Mouse (Mus musculus) midbrain, embryonic 16.5 days (tissue): ENCODE results near the gene Klf11. TPM values are rescaled to one million over a fixed set of nuclear protein-coding genes. Genes with fewer than 3 reads are reported as not detected.
"Not testable (repeated sequence)": the region's sequence is repeated elsewhere in the genome, so short reads cannot be mapped to it uniquely, and the experiment has no call there.

Source experiments
- ATAC-seq: fragments of 200-750 bp; cut with Nextera tagmentation; 2 replicates; pipeline ENCODE4 v1.8.0; 2017; ENCODE audit warnings: moderate TSS enrichment
- H3K27ac ChIP-seq: fragments of 300-500 bp; sonication (generic); 2 replicates; pipeline ENCODE4 v1.5.1; 2014; ENCODE audit warnings: mild to moderate bottlenecking, low read length, mixed read lengths
- H3K27me3 ChIP-seq: fragments of 300-500 bp; sonication (generic); 2 replicates; pipeline ENCODE4 v1.6.1; 2014; ENCODE audit warnings: low read depth, low read length, mixed read lengths; ENCODE audit not compliant: control insufficient read depth, insufficient read depth
- H3K36me3 ChIP-seq: fragments of 300-500 bp; sonication (generic); 2 replicates; pipeline ENCODE4 v1.6.1; 2014; ENCODE audit warnings: mild to moderate bottlenecking, low read length, moderate library complexity, mixed read lengths; ENCODE audit not compliant: control insufficient read depth, insufficient read depth
- H3K4me1 ChIP-seq: fragments of 300-500 bp; sonication (generic); 2 replicates; pipeline ENCODE4 v1.6.1; 2014; ENCODE audit warnings: mild to moderate bottlenecking, low read length, mixed read lengths; ENCODE audit not compliant: control insufficient read depth, insufficient read depth
- H3K4me2 ChIP-seq: fragments of 300-500 bp; sonication (generic); 2 replicates; pipeline ENCODE4 v1.6.1; 2014; ENCODE audit warnings: mild to moderate bottlenecking, low read length, mixed read lengths
- H3K4me3 ChIP-seq: fragments of 300-500 bp; sonication (generic); 2 replicates; pipeline ENCODE4 v1.5.1; 2014; ENCODE audit warnings: low read depth, mild to moderate bottlenecking, low read length, moderate library complexity, mixed read lengths
- H3K9ac ChIP-seq: fragments of 300-500 bp; sonication (generic); 2 replicates; pipeline ENCODE4 v1.6.1; 2014; ENCODE audit warnings: low read depth, low read length, mixed read lengths
- H3K9me3 ChIP-seq: fragments of 300-500 bp; sonication (generic); replicated peaks from 2 replicates; pipeline ENCODE4 v1.6.1; 2014; ENCODE audit warnings: mild to moderate bottlenecking, low read length, mixed read lengths; ENCODE audit not compliant: control insufficient read depth, poor library complexity, severe bottlenecking
- WGBS: fragments of 180-500 bp; shearing (Covaris S2); extraction: QIAGEN DNeasy Blood & Tissue Kit; methylation state at CpG from one replicate; pipeline ENCODE4 v1.1.7; 2014; 5-methylcytosine and 5-hydroxymethylcytosine counted together
- polyA plus RNA-seq: library from polyadenylated mRNA; unstranded; fragments of >200 nt; fragmentation: Nextera tagmentation; extraction: Ambion mirVana; gene quantifications from 2 replicates; pipeline ENCODE4 v1.2.1, GENCODE M21; 2015

Klf11 gene
- polyA plus RNA-seq, 1 experiment from 2014 or later: 21.4 TPM

GRCm38 (mm10) chr12:24690351-24690750 is 39.3 kb downstream of the Klf11 start:
- Histone ChIP-seq H3K9me3 (no peaks in the 10 kb centered on the region), H3K9ac (no peak overlapping the region), H3K27me3 (no peaks in the 10 kb centered on the region), H3K36me3 (no peaks in the 10 kb centered on the region), H3K4me3 (no peak overlapping the region), H3K4me2 (no peak overlapping the region), H3K27ac (no peak overlapping the region), H3K4me1 (no peaks in the 10 kb centered on the region)
- 91% methylated on average over 3 of the region's 3 CpGs for WGBS
- ATAC-seq: no peak

GRCm38 (mm10) chr12:24696500-24697483 is 45.7 kb downstream of the Klf11 start:
- no peaks in the 10 kb centered on the region for H3K27me3 ChIP-seq
- H3K9ac ChIP-seq: no peak overlapping the region
- H3K9me3 ChIP-seq: no peaks in the 10 kb centered on the region
- H3K36me3 ChIP-seq: no peaks in the 10 kb centered on the region
- 42% methylated on average over 16 of the region's 16 CpGs for WGBS
- peak overlapping the region; percentile 42 for H3K4me2 ChIP-seq
- peak; percentile 94 for ATAC-seq
- H3K4me3 ChIP-seq: no peak overlapping the region
- H3K4me1 ChIP-seq: no peaks in the 10 kb centered on the region
- no peak overlapping the region for H3K27ac ChIP-seq

- WGBS: 65% methylated on average over 8 of the region's 8 CpGs
- no peak overlapping the region for H3K27ac ChIP-seq
- no peak overlapping the region for H3K4me3 ChIP-seq
- peak overlapping the region; percentile 42 for H3K4me2 ChIP-seq
- no peaks in the 10 kb centered on the region for H3K4me1 ChIP-seq
- no peaks in the 10 kb centered on the region for H3K27me3 ChIP-seq
- no peak overlapping the region for H3K9ac ChIP-seq
- H3K9me3 ChIP-seq: no peaks in the 10 kb centered on the region
- peak; percentile 64 for ATAC-seq
- no peaks in the 10 kb centered on the region for H3K36me3 ChIP-seq
Measured at GRCm38 (mm10) chr12:24697484-24698204, 46.6 kb downstream of the Klf11 start.

- Histone ChIP-seq H3K4me3 (no peak overlapping the region), H3K4me1 (no peaks in the 10 kb centered on the region), H3K9ac (no peak overlapping the region), H3K36me3 (no peaks in the 10 kb centered on the region), H3K27ac (no peak overlapping the region), H3K4me2 (no peak overlapping the region), H3K9me3 (no peaks in the 10 kb centered on the region), H3K27me3 (no peaks in the 10 kb centered on the region)
- ATAC-seq: no peak
- WGBS: 64% methylated on average over 3 of the region's 3 CpGs
Measured at GRCm38 (mm10) chr12:24698514-24698913, 47.4 kb downstream of the Klf11 start.

- Histone ChIP-seq H3K4me1 (no peaks in the 10 kb centered on the region), H3K36me3 (no peaks in the 10 kb centered on the region), H3K27me3 (no peaks in the 10 kb centered on the region), H3K4me3 (no peak overlapping the region), H3K9me3 (no peaks in the 10 kb centered on the region), H3K4me2 (no peak overlapping the region), H3K9ac (no peak overlapping the region), H3K27ac (no peak overlapping the region)
- no peak for ATAC-seq
- WGBS: 77% methylated on average over 10 of the region's 10 CpGs
Measured at GRCm38 (mm10) chr12:24699578-24699977, 48.5 kb downstream of the Klf11 start.

GRCm38 (mm10) chr12:24701621-24702020 is 50.5 kb downstream of the Klf11 start:
- H3K4me2 ChIP-seq, ATAC-seq, H3K27me3 ChIP-seq, H3K9ac ChIP-seq, H3K27ac ChIP-seq, H3K9me3 ChIP-seq, H3K4me1 ChIP-seq, H3K36me3 ChIP-seq, H3K4me3 ChIP-seq: not testable (repeated sequence)
- 88% methylated on average over 9 of the region's 9 CpGs for WGBS

- Histone ChIP-seq H3K27me3 (no peaks in the 10 kb centered on the region), H3K36me3 (no peaks in the 10 kb centered on the region), H3K9me3 (no peaks in the 10 kb centered on the region), H3K27ac (no peak overlapping the region), H3K9ac (no peak overlapping the region), H3K4me2 (no peak overlapping the region), H3K4me1 (peaks cover 4% of the 10 kb centered on the region; the same call in 1 of the 2 replicates), H3K4me3 (no peak overlapping the region)
- 90% methylated on average over 3 of the region's 3 CpGs for WGBS
- ATAC-seq: no peak
Measured at GRCm38 (mm10) chr12:24703013-24703412, 51.9 kb downstream of the Klf11 start.

- no peak for ATAC-seq
- Histone ChIP-seq H3K27me3 (no peaks in the 10 kb centered on the region), H3K36me3 (no peaks in the 10 kb centered on the region), H3K9ac (no peak overlapping the region), H3K4me3 (no peak overlapping the region), H3K4me2 (no peak overlapping the region), H3K27ac (no peak overlapping the region), H3K4me1 (peaks cover 6% of the 10 kb centered on the region; the same call in 1 of the 2 replicates), H3K9me3 (no peaks in the 10 kb centered on the region)
- WGBS: 87% methylated on average over 15 of the region's 15 CpGs
Measured at GRCm38 (mm10) chr12:24705502-24706263, 54.6 kb downstream of the Klf11 start.
